Mouse (Mus musculus): Measurements from ENCODE around the gene Cyp27a1. TPM values are rescaled to one million over a fixed set of nuclear protein-coding genes. Genes with fewer than 3 reads are reported as not detected.
A peak's percentile ranks its signal among the peaks of the same experiment; 100 is the strongest.

The Cyp27a1 gene
- polyA plus RNA-seq, 1 experiment from 2014 or later = 5.4 TPM

DNA sequence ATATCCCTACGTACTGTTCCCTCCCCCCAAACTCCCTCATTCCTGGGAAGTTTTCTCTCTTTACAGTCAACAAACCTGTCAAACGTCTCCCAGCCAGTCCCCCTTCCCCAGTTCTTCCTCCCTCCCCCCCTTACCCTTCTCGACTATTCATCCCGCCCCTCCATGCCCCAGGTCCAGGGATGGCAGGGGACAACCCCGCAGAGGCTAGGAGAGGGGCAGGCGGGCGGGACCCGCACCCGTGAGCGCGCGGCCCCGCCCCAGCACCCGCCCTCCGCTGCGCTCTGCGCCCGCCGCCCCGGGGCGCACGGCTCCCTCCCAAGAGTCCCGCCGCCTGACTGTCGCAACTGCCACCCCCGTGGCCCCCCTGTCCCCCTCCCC is 58.1 kb downstream of the Cyp27a1 start:
- H3K27ac ChIP-seq (ENCODE audit: low read length) = no peak overlapping the region
- peaks cover 41% of the 10 kb centered on the region for H3K27me3 ChIP-seq (replicated peaks; ENCODE audit: insufficient read depth, low read length)
- no peak overlapping the region for H3K9ac ChIP-seq (replicated peaks; ENCODE audit: low read depth)
- no peaks in the 10 kb centered on the region for H3K36me3 ChIP-seq (ENCODE audit: insufficient read depth, low read length)
- H3K9me3 ChIP-seq (ENCODE audit: low read length) = no peaks in the 10 kb centered on the region
- TF ChIP-seq EP300 (IDR thresholded peaks at IDR 0.05) (no peak), CTCF (IDR thresholded peaks at IDR 0.05) (no peak)
- peaks cover 9% of the 10 kb centered on the region for H3K4me1 ChIP-seq (ENCODE audit: insufficient read depth, low read depth, low read length)
- peak; percentile 30 for ATAC-seq
- H3K4me3 ChIP-seq (ENCODE audit: low read depth, low read length) = peak overlapping the region; percentile 38
- DNase-seq (ENCODE audit: low spot score) = no peak
- peak overlapping the region; percentile 76 for H3K4me2 ChIP-seq (replicated peaks; ENCODE audit: low read depth, low read length)
- 2% methylated on average over 18 of the region's 26 CpGs for WGBS

DNA sequence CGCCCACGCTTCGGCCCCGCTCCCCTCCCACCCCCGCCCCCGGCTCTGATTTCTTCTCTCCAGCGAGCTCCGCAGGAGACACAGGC is 58.3 kb downstream of the Cyp27a1 start, which contains the start of gene Wnt6:
Gene Wnt6 (plus strand): TSS at position 48 of the 86 bp plus-strand sequence.
- ATAC-seq = no peak
- WGBS = 10% methylated on average over 2 of the region's 8 CpGs

DNA sequence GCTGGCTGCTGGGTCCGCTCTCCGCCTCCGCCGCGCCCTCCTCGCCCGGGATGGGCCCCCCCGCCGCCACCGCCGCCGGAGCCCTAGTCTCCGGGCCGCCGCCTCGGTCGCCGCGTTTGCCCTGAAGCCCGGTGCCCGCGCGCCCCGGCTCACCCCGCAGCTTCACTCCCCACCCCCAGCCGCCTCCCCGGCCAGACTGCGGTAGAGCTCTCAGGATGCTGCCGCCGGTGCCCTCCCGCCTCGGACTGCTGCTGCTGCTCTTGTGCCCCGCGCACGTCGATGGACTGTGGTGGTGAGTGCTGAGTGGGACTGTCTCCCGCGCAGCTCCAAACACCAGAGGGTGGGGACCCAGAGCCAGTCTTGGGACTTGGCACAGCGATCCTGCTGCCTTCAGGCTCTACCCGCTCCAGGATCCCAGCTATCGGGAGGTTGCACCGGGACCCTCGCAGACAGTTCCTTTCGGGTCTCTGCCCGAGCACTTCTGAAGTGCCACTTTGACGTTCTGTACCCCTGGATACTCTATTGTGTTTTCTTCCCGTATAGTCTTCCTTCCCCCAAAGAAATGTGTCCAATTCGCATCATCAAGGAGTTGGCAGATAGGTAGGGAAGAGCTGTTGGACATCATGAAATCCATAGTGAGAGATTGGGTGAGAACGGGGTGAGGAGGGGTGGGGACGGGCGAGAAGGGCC is 58.7 kb downstream of the Cyp27a1 start:
- H3K27me3 ChIP-seq (replicated peaks; ENCODE audit: insufficient read depth, low read length) = peaks cover 41% of the 10 kb centered on the region
- TF ChIP-seq EP300 (IDR thresholded peaks at IDR 0.05) (no peak), CTCF (IDR thresholded peaks at IDR 0.05) (no peak)
- DNase-seq (ENCODE audit: low spot score) (no peak), ATAC-seq (0 out of 2 replicates have a peak, but pooled peaks have one; percentile 3)
- no peak overlapping the region for H3K9ac ChIP-seq (replicated peaks; ENCODE audit: low read depth)
- 2% methylated on average over 27 of the region's 51 CpGs for WGBS
- H3K4me1 ChIP-seq (ENCODE audit: insufficient read depth, low read depth, low read length) = peaks cover 9% of the 10 kb centered on the region
- H3K4me3 ChIP-seq (ENCODE audit: low read depth, low read length) = peak overlapping the region; percentile 38
- H3K36me3 ChIP-seq (ENCODE audit: insufficient read depth, low read length) = no peaks in the 10 kb centered on the region
- H3K9me3 ChIP-seq (ENCODE audit: low read length) = no peaks in the 10 kb centered on the region
- no peak overlapping the region for H3K27ac ChIP-seq (ENCODE audit: low read length)
- H3K4me2 ChIP-seq (replicated peaks; ENCODE audit: low read depth, low read length) = peak overlapping the region; percentile 76

More for the DNA sequence above, 58.3 kb downstream of the Cyp27a1 start, which contains the start of gene Wnt6:
- Histone ChIP-seq H3K36me3 (ENCODE audit: insufficient read depth, low read length) (no peaks in the 10 kb centered on the region), H3K9ac (replicated peaks; ENCODE audit: low read depth) (no peak within 1 kb of the TSS), H3K27me3 (replicated peaks; ENCODE audit: insufficient read depth, low read length) (peaks cover 41% of the 10 kb centered on the region), H3K4me2 (replicated peaks; ENCODE audit: low read depth, low read length) (peak within 1 kb of the TSS; percentile 76), H3K4me1 (ENCODE audit: insufficient read depth, low read depth, low read length) (peaks cover 9% of the 10 kb centered on the region), H3K4me3 (ENCODE audit: low read depth, low read length) (peak within 1 kb of the TSS; percentile 38), H3K9me3 (ENCODE audit: low read length) (no peaks in the 10 kb centered on the region), H3K27ac (ENCODE audit: low read length) (no peak within 1 kb of the TSS)
- no peak for DNase-seq (ENCODE audit: low spot score)
- no peak for TF ChIP-seq CTCF (IDR thresholded peaks at IDR 0.05)
- no peak for TF ChIP-seq EP300 (IDR thresholded peaks at IDR 0.05)

DNA sequence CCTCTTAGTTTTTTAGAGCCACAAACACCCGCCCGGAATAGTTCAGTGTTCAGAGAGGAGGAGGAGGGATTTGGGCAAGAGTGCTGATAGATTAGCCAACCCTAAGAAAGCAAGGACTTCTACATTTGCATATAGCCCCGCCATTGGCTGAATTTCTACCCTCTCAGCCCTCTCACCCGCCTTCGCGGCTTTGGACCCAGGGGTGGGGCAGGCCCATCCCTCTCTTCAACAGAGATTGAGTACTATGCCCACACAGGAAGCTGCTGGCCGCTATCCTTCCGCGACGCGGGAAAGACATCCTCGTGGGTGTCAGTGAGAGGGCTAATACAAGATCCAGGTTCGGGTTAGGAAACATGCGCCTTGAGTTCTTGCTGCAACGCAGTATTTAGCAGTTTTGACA is 59.8 kb downstream of the Cyp27a1 start:
- peaks cover 41% of the 10 kb centered on the region for H3K27me3 ChIP-seq (replicated peaks; ENCODE audit: insufficient read depth, low read length)
- no peaks in the 10 kb centered on the region for H3K36me3 ChIP-seq (ENCODE audit: insufficient read depth, low read length)
- H3K4me1 ChIP-seq (ENCODE audit: insufficient read depth, low read depth, low read length) = peaks cover 9% of the 10 kb centered on the region
- H3K9ac ChIP-seq (replicated peaks; ENCODE audit: low read depth) = no peak overlapping the region
- WGBS = 2% methylated on average over 15 of the region's 15 CpGs
- TF ChIP-seq CTCF (IDR thresholded peaks at IDR 0.05) = no peak
- TF ChIP-seq EP300 (IDR thresholded peaks at IDR 0.05) = no peak
- H3K27ac ChIP-seq (ENCODE audit: low read length) = no peak overlapping the region
- H3K9me3 ChIP-seq (ENCODE audit: low read length) = no peaks in the 10 kb centered on the region
- DNase-seq (ENCODE audit: low spot score) (peak; percentile 95), ATAC-seq (peak; percentile 96)
- peak overlapping the region; percentile 76; the same call in 1 of the 2 replicates for H3K4me2 ChIP-seq (replicated peaks; ENCODE audit: low read depth, low read length)
- H3K4me3 ChIP-seq (ENCODE audit: low read depth, low read length) = peak overlapping the region; percentile 12; the same call in 1 of the 2 replicates

DNA sequence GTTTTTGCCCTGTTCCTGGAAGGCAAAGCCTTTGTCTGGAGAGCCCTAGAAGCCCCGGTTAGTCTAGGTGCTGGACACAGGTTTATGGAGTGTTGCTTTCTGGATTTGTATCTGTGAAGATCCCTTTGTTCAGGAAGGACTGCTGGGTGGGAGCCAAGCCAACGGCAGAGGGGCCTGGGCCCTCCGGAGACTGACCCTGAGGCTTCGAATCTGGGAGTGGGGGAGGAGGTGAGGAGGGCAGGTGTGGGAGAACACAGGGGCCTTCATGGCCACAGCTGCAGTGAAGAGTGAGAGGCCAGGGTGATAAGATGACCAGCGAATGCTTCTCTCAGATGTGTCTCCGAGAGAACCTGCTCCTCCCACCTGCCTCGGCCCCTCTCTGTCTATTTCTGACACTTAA is 60.7 kb downstream of the Cyp27a1 start:
- Histone ChIP-seq H3K27ac (ENCODE audit: low read length) (no peak overlapping the region), H3K4me3 (ENCODE audit: low read depth, low read length) (no peak overlapping the region), H3K4me2 (replicated peaks; ENCODE audit: low read depth, low read length) (no peak overlapping the region), H3K9me3 (ENCODE audit: low read length) (no peaks in the 10 kb centered on the region), H3K36me3 (ENCODE audit: insufficient read depth, low read length) (no peaks in the 10 kb centered on the region), H3K4me1 (ENCODE audit: insufficient read depth, low read depth, low read length) (peaks cover 9% of the 10 kb centered on the region), H3K9ac (replicated peaks; ENCODE audit: low read depth) (no peak overlapping the region), H3K27me3 (replicated peaks; ENCODE audit: insufficient read depth, low read length) (peaks cover 41% of the 10 kb centered on the region)
- no peak for DNase-seq (ENCODE audit: low spot score)
- WGBS = 23% methylated on average over 7 of the region's 7 CpGs
- ATAC-seq = no peak
- TF ChIP-seq EP300 (IDR thresholded peaks at IDR 0.05) (no peak), CTCF (IDR thresholded peaks at IDR 0.05) (no peak)

DNA sequence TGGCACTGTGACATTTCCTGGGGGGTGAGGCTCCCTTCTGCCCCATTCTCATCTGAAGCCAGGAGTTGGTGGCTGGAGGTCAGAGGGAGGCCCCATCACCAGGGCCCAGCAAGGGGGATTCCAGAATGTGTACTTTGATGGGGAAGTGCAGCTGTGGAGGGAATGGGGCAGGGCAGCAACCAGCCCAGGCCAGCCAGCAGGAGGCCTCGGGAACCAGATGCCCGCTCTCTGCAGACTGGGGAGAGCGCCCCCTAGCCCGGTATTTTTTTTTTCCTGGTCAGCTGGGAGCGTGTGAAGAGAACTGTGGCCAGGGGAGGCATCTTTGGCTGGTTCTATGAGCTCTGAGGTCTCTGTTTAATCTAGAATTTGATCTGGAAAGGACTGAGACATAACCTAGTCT is 62.4 kb downstream of the Cyp27a1 start:
- Histone ChIP-seq H3K9ac (replicated peaks; ENCODE audit: low read depth) (no peak overlapping the region), H3K9me3 (ENCODE audit: low read length) (no peaks in the 10 kb centered on the region), H3K27ac (ENCODE audit: low read length) (no peak overlapping the region), H3K4me3 (ENCODE audit: low read depth, low read length) (no peak overlapping the region), H3K4me2 (replicated peaks; ENCODE audit: low read depth, low read length) (no peak overlapping the region), H3K4me1 (ENCODE audit: insufficient read depth, low read depth, low read length) (peaks cover 9% of the 10 kb centered on the region; the same call in 1 of the 2 replicates), H3K36me3 (ENCODE audit: insufficient read depth, low read length) (no peaks in the 10 kb centered on the region), H3K27me3 (replicated peaks; ENCODE audit: insufficient read depth, low read length) (peaks cover 30% of the 10 kb centered on the region)
- no peak for DNase-seq (ENCODE audit: low spot score)
- TF ChIP-seq EP300 (IDR thresholded peaks at IDR 0.05) (no peak), CTCF (IDR thresholded peaks at IDR 0.05) (peak; percentile 57)
- no peak for ATAC-seq
- WGBS = 5% methylated on average over 5 of the region's 5 CpGs
